Mouse (Mus musculus): ENCODE data around the gene Hnrnpm. TPM values are rescaled to one million over a fixed set of nuclear protein-coding genes. Genes with fewer than 3 reads are reported as not detected.
"Not testable (repeated sequence)": the region's sequence is repeated elsewhere in the genome, so short reads cannot be mapped to it uniquely, and the experiment has no call there.

Hnrnpm gene
- total RNA-seq, 2 experiments from 2014 or later: 113 to 115 TPM

DNA sequence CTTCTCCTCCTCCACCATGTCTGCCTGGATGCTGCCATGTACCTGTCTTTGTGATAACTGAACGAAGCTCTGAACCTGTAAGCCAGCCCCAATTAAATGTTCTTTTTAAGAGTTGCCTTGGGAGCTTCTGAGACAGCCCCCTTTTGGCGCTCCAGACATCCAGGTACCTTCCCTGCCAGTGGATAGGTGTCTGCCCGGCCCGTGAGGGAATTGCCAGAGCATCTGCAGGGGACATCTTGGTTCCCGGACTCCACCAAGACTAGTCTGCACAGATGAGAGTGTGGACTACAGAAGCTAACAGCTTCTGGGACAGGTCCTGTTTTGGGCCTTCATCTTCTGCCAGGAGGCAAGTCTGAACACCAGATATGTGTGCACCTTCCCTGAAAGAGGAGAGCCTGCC is 72.9 kb downstream of the Hnrnpm start:
- DNase-seq (ENCODE audit: extremely low spot score in 1 of 2, low spot score in 2 of 2); intact Hi-C loops (cut with DNase I): not testable (repeated sequence)

DNA sequence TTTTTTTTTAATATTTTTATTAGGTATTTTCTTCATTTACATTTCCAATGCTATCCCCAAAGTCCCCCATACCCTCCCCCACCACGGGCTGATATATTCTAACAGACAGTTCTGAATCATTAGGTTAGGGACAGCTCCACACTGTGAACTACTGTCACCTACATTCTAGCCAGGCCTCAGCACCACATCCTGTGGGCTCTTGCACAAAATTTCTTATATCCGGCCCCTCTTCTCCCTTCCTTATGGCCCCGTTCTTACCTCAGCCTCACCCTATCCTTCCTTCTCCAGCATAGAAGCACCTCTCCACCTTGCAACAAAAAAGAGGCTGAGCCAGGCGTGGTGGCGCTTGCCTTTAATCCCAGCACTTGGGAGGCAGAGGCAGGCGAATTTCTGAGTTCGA is 76.1 kb downstream of the Hnrnpm start:
- DNase-seq (ENCODE audit: extremely low spot score in 1 of 2, low spot score in 2 of 2): no peak
- intact Hi-C loops (cut with DNase I): no loop called here

DNA sequence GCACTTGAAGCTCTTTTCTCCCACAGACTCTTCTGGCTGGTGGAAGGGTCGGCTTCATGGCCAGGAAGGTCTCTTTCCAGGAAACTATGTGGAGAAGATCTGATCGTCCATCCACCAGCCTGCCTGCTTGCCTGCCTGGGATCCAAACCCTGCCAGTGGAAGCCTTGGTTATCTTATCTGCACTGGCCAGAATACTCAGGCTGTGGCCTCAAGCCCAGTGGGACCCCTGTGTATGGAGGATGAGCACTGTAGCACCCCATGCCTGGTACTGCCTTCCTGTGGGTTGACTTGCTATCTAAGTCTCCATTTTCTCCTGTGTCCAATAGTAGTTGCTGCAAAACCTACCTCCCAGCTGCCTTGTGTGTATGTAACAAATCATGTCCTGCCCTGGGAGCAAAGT is 79.4 kb downstream of the Hnrnpm start:
- intact Hi-C loops (cut with DNase I): no loop called here
- no peak for DNase-seq (ENCODE audit: extremely low spot score in 1 of 2, low spot score in 2 of 2)

DNA sequence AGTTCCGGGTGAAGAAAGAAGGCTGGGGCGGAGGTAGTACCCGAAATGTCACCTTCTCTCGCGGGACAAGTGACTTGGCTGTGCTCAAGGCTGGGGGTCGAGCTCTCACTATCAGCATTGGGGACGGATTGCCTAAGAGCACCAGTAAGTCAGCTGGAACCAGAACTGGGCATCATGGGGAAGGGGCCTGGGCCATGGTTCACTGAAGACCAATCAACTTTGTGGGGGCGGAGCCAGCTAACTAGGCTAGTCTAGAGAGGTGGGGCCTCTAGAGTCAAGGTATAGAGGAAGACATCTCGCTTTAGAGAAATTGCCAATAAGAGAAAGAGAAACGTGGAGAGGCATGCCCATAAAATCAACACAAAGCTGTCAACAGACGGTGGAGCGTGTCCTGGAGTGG is 84.7 kb downstream of the Hnrnpm start:
- intact Hi-C loops (cut with DNase I): no loop called here
- no peak for DNase-seq (ENCODE audit: extremely low spot score in 1 of 2, low spot score in 2 of 2)

DNA sequence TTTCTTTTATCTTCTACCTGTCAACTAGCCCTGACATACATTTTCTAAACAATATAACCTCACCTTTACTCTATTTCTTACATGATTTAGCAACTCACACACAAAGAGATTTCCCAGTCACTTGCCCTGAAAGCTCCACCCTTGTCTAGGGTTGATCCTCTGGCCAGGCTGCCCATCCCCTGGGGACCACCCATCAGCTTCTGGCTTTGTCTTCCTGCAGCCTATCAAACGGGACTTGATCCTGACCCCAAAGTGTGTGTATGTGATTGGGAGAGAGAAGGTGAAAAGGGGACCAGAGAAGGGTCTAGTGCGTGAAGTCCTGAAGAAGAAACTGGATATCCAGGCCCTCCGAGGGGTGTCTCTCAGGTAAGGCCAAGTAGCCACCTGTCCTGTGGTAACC is 85.8 kb downstream of the Hnrnpm start:
- intact Hi-C loops (cut with DNase I): no loop called here
- DNase-seq (ENCODE audit: extremely low spot score in 1 of 2, low spot score in 2 of 2): no peak

DNA sequence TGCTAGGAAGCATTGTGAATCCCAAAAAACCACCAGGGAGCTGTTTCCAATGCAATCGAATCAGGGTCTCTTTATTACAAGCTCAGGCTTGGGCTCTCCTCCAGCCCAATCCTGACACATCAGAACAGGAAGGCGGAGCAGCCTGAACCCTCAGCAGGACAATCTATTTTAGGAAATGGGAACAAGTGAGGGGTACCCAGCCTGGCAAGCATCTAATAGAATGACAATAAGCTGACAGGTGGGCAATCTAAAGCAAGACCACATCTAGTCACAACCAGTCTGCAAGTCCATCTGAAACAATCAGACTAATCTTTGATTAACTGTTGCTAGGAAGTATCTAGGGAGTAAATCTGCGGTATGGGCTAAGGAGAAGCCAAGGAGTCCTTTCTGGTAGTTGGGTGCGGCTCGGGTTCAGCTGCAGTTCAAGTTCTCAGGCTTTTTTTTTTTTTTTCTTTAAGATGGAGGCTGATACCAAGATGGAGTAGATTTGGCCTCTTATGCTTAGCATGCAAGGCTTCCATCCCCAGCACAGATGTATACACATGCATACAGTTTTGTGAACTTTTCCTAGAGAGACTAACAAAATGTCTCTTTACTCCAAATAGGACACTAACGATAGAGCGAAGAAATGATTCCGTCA is 86.7 kb downstream of the Hnrnpm start:
- intact Hi-C loops (cut with DNase I): no loop called here

DNA sequence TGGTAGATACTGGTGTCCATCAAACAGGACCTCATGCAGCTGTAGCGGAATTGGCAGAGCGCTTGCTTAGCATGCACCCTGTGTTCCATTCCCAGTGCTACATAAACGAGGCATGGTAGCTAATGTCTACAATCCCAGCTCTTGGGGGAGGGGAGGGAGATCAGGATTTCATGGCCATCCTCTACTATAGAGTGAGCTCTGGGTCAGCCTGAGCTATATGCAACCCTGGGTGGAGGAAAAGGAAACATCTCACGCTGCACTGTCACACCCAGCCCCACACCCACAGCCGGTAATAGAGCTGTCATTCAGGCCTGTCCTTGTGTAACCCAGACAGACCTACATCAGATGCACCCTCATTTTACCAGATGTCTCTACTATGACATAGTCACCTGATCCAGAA is 88.2 kb downstream of the Hnrnpm start:
- no peak for DNase-seq (ENCODE audit: extremely low spot score in 1 of 2, low spot score in 2 of 2)
- intact Hi-C loops (cut with DNase I): no loop called here

More for the DNA sequence above, 86.7 kb downstream of the Hnrnpm start:
- no peak for DNase-seq (ENCODE audit: extremely low spot score in 1 of 2, low spot score in 2 of 2)

DNA sequence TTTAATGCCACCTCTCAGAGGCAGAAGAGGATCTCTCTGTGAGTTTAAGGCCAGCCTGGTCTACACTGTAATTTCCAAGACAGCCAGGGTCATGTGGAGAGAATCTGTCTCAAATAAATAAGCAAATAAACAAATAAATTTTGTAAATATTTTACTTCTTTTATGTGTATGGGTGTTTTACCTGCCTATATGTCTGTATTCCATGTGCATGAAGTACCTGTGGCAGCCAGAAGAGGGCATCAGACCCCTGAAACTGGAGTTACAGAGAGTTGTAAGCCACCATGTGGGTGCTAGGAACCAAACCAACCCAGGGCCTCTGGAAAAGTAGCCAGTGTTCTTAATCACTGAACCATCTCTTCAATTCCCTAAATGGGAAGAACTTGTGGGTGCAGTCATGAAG is 89.4 kb downstream of the Hnrnpm start:
- no peak for DNase-seq (ENCODE audit: extremely low spot score in 1 of 2, low spot score in 2 of 2)
- intact Hi-C loops (cut with DNase I): no loop called here

Other genes with a start within 250 kb of the Hnrnpm start
- 10 to 100 TPM; 35.9 to 37.2 TPM for gene Adamts10, start 162.7 kb downstream of the Hnrnpm start, total RNA-seq (2021)
- gene Myo1f, start 131.2 kb downstream of the Hnrnpm start, total RNA-seq (2021): 1 to 10 TPM; 1.4 to 1.8 TPM
- gene Zfp414, start 57.8 kb downstream of the Hnrnpm start, total RNA-seq (2021): 10 to 100 TPM; 46.5 to 47.5 TPM
- under 1 TPM; 0.26 to 0.47 TPM for gene Pram1, start 48.8 kb downstream of the Hnrnpm start, total RNA-seq (2021)
- 10 to 100 TPM; 81.5 to 82.1 TPM for gene March2, start 31.8 kb upstream of the Hnrnpm start, total RNA-seq (2021)
- gene Rab11b, start 73.7 kb upstream of the Hnrnpm start, total RNA-seq (2021): 100 to 1,000 TPM; 336 to 350 TPM
- 1 to 10 TPM; 5.2 to 9.1 TPM for gene Angptl4, start 95.0 kb upstream of the Hnrnpm start, total RNA-seq (2021)
- 10 to 100 TPM; 37.9 to 38.2 TPM for gene Kank3, start 123.7 kb upstream of the Hnrnpm start, total RNA-seq (2021)
- gene Rps28, start 137.7 kb upstream of the Hnrnpm start, total RNA-seq (2021): 100 to 1,000 TPM; 861 to 875 TPM
- 100 to 1,000 TPM; 225 to 228 TPM for gene Ndufa7, start 137.7 kb upstream of the Hnrnpm start, total RNA-seq (2021)
- 10 to 100 TPM; 24.1 to 26.4 TPM for gene Cd320, start 156.2 kb upstream of the Hnrnpm start, total RNA-seq (2021)
- gene Gm7029, start 187.0 kb upstream of the Hnrnpm start, total RNA-seq (2021): not detected
- 1 to 10 TPM; 3.9 to 7.1 TPM for gene Kifc1, start 203.8 kb upstream of the Hnrnpm start, total RNA-seq (2021)
- gene Platr17, start 218.3 kb upstream of the Hnrnpm start, total RNA-seq (2021): 1 to 10 TPM; 1.2 TPM
- 10 to 100 TPM; 26.5 to 28.1 TPM for gene Daxx, start 222.6 kb upstream of the Hnrnpm start, total RNA-seq (2021)
- 10 to 100 TPM; 33.0 to 34.7 TPM for gene Tapbp, start 229.0 kb upstream of the Hnrnpm start, total RNA-seq (2021)
- 10 to 100 TPM; 35.0 to 35.8 TPM for gene Zbtb22, start 229.0 kb upstream of the Hnrnpm start, total RNA-seq (2021)
- 10 to 100 TPM; 67.1 to 68.4 TPM for gene Rgl2, start 242.7 kb upstream of the Hnrnpm start, total RNA-seq (2021)